Mouse (Mus musculus) NIH3T3 (cell line): ENCODE measurements around the gene Olfr329-ps.
"Not testable (repeated sequence)": the region's sequence is repeated elsewhere in the genome, so short reads cannot be mapped to it uniquely, and the experiment has no call there.

ENCODE experiments used
- DNase-seq: peaks from one replicate; pipeline ENCODE4 v3.0.0-alpha.2; 2012; ENCODE audit warnings: low read depth

The Olfr329-ps gene

DNA sequence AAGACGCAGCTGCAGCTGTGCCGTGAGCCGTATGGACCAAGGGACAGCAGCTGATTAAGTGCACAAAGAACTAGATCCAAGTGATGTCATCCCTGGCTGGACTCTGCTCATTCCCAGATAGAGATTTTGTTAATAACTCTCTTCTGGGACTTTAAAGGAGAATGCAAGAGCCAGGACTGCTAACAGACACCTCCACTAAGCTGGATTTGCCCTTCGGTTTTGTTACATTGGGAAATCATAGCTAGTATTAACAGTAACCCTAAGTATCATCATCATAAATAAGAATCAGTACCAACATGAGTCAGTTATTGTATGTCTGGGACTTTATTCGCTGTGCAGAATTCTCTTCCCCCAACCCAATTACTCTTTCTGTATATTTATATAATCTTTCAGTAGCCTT, at the start of gene Olfr329-ps:
Gene Olfr329-ps, minus strand, starts transcription at position 101 of the 400 bp plus-strand sequence.
- no peak for DNase-seq

DNA sequence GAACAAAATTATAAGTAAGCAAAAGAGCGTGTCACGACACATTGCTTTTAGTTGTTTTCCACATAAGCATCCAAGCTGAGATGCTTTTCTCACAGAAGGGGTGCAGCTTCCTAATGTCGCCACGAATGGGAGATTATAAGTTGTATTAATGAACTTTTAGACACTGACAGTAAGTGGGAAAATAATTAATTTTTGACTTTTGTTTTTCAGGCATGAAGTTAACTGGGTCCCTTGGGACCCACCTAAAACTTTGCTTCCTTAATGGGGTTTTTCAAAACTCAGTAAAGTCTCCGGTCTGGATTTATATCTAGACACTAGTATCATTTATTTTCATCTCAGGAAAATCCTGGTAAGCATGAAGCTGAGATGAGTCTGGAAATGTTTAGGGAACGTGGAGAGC, 48.6 kb upstream of the Olfr329-ps start, which contains the start of gene Olfr324:
Gene Olfr324, plus strand, starts transcription at position 301 of the 400 bp plus-strand sequence.
- DNase-seq = no peak

DNA sequence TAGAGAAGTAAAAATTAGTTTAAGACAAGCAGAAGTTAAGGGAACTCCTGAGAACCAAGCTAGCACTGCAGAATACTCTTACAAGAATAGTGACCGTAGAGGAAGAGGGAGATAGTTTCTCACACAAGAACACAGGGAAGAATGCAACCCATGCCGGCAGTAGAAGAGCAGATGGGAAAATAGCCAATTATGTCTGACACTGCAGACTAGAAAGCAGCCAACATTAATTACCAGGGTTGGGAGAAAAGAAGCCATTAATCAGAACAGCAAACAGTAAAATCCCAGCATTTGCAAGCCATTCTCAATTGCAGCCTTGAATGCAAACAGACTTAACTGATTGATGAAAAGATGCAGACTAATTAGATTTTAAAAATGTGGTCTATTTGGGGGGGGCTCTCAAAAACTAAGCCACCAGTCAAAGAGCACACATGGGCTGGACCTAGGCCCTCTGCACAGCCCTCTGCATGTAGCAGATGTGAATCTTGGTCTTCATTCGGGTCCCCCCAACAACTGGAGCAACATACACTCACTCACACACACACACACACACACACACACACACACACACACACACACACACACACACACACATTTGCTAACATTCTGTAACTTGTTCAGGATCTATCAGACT, 42.5 kb upstream of the Olfr329-ps start:
- no peak for DNase-seq

DNA sequence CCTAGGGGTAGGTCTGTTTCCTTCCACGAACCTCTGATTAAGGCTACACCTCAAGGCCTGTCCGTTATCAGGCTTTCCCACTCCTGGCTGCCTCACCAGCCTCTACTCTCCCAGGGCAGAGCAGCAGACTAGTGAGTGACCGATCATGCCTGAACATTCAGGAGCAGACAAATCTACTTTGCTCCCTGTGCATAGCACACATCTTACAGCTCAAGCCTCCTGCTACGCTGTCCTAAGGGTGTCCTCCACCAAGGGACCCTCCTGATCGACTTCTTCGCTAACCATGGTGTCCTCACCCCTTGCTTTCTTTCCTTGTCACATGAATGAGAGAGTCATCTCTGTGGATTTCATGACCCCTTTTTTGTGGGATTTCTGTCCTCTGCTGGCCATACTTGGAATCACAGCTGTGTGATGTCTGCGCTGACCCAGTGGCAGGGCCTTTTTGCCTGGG, 41.7 kb upstream of the Olfr329-ps start:
- peak; percentile 65 for DNase-seq

DNA sequence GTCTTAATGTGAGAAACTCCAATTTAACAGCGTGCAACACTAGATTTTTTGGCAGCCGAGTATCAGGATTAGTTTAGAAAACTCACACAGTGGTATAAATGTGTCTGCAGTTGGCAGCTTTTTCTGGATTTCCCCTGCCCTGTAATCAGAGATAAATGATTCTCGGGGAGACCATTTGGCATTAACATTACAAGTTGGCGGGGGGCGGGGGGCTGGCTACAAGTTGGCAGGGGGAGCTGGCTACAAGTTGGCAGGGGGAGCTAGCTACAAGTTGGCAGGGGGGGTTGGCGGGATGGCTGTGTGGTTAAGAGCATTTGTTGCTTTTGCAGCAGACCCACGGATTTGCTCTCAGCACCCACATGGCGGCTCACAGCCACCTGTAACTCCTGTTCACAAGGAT, 32.4 kb upstream of the Olfr329-ps start:
- DNase-seq = no peak

DNA sequence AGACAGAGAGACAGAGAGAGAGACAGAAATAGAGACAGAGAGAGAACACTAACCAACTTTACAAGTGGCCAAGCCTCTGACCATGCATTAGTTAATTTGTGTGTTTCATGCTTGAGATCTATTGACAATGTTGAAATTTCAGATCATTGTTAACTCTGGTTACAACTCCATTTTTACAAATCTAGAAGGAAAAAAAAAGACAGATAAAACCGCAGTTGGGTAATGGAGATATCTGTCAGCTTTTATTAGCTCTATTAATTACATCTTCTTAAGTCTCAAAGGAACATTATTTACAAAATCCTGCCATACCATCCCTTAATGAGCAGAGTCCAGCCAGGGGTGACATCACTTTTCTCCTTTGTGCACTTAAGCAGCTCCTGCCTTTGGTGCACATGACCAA, 31.2 kb upstream of the Olfr329-ps start, which contains the start of gene Olfr325:
Gene Olfr325, plus strand, starts transcription at position 301 of the 400 bp plus-strand sequence.
- DNase-seq = no peak

DNA sequence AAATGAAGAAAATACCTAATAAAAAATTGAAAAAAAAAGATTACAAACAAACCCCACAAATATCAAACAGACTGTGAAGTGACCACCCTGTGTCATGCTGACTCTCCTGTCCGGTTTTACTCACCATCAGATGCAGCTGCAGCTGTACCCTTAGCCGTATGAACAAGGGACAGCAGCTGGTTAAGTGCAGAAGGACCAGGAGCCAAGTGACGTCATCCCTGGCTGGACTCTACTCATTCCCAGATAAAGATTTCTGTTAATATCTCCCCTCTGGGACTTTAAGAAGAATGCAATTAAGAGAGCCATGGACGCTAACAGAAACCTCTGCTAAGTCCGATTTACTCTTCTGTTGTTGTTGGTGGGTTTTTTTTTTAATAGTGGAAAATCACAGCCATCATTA, 24.2 kb upstream of the Olfr329-ps start, which contains the start of gene Olfr224:
Gene Olfr224, minus strand, starts transcription at position 149 of the 400 bp plus-strand sequence.
- no peak for DNase-seq

DNA sequence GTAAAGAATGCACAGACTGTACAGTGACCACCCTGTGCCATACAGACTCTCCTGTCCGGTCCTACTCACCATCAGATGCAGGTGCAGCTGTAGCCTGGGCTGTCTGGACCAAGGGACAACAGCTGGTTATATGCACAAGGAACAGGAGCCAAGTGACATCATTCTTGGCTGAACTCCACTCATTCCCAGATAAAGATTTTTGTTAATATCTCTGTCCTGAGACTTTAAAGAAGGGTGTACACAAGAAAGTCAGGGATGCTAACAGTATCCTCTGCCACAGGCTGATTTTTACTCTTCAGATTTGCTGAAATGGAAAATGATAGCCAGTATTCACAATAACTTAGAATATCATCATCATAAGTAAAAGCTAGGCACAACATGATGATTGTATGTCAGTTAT, 9.3 kb upstream of the Olfr329-ps start, which contains the start of gene Olfr328:
Gene Olfr328, minus strand, starts transcription at position 101 of the 400 bp plus-strand sequence.
- peak; percentile 2 for DNase-seq

DNA sequence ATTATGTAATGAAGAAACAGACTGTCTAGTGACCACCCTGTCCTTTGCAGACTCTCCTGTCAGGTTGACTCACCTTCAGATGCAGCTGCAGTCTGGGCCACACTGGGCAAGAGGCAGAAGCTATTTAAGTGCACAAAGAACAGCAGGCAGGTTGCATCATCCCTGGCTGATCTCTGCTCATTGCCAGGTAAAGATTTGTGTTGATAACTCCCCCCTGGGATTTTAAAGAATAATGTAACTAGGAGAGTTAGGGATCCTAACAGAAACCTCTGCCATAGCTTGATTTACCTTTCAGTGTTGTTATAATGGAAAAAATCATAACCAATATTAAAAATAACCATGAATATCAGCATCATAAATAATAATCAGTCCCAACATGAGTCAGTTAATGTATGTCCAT, 11.5 kb downstream of the Olfr329-ps start, which contains the start of gene Olfr330:
Gene Olfr330, minus strand, starts transcription at position 101 of the 400 bp plus-strand sequence.
- DNase-seq = not testable (repeated sequence)

DNA sequence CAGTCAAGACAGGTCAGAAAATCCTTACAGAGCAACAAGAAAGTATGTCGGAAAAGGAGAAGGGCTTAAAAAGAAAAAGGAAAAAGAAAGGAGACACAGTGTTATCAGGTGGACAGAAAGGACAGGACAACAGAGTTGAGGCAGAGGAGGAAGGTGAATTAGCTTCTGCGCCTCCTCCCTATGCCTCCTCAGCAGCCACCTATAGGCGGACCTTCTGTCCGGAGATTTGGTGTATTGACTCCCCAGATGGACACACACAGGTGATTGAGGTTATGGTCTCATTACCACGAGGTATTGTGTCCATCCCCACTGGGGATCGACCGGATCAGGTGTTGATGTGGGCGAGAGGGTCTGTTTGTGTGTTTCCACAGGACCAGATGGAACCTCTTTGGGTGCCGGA, 26.5 kb downstream of the Olfr329-ps start:
- not testable (repeated sequence) for DNase-seq

DNA sequence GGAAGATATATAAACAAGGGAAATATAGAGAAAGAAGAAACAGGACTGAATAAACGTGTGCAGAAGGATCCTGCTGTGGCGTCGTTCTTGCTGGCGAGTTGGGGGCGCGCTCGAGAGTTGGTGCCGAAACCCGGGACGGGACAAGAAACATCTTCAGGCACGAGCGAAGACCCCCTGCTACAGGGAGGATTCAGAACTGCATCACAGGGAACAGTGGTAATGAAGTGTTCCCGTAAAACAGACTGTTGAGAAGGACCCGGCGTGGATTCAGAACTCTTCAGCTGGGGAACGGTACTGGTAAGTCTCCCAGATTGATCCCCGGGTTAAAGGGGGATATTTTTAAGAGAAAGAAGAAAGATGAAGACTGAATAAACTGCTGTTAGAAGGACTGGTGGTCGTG, 27.3 kb downstream of the Olfr329-ps start:
- not testable (repeated sequence) for DNase-seq

DNA sequence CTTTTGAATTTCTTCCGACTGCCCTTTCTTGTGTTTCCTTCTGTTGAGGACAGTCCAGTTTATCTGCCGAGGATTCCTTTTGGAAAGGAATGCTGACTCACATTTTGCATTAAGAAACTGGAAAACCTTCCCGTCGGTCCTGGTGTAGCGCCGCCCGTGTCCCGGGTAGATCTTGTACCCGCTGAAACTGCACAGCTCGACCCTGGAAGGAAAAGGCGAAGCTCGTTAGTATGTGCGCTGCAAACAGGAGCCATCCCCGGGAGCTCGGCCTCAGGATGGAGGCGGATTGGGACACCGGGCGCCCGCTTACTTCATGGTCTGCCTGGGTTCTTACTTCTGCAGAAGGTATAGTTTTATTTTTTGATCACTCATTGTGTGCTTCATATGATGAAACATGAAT, 37.2 kb downstream of the Olfr329-ps start:
- DNase-seq = not testable (repeated sequence)

DNA sequence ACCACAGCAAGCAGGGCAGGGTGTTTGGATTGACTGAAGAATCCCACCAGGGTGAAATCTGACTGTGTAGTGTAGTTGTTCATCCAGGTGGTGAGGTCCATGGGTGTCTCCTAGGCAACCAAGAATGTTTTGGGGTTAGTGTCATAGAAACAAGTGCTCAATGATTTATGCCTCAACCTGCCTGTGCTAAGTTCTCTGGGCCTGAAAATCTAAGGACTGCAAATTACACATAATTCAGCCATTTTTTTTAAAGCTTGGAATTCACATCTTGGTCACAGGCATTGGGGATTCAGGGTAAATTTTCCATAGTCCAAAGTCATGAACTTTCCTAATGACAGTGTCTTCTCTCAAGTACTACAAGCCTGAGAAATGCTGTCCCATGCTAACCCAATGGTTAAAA, 43.8 kb downstream of the Olfr329-ps start, which contains the start of gene Olfr331:
Gene Olfr331, minus strand, starts transcription at position 101 of the 400 bp plus-strand sequence.
- DNase-seq = not testable (repeated sequence)

DNA sequence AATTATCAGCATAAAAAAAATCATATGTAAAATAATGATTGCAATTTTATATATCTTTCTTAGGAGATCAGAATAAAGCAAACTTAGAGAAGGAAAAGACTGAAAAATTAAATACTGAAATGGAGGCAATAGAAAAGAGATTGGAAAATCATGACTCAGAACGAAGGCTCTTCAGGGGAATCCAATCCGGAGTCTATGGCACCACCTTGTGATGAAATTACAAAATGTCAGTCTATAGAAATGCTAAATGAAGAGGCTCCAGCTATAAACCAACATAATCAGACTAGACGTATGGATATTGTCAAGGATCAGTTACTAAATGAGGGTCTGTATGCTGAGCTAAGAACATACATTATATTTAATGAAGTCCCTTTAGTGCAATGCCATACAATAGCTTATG, 46.9 kb downstream of the Olfr329-ps start:
- DNase-seq = peak; percentile 62

DNA sequence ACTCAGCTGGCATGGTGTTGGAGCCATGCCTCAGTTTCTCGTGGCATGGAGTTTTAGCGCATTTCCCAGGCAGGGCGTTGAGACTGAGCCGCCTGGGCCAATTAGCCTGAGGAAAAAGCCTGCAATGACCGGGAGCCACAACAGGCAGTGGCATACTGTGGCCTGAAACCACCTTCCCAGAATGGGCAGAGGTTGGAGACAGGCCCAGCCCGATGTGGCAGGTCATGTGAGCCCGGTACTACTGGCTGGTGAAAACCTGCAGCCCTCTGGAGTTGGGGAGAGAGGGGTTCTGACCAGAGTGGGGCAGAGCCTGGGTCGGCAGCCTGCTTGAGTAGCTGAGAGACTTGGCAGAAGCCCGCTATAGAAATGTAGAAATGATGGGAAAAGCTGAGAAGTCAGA, 47.5 kb downstream of the Olfr329-ps start:
- no peak for DNase-seq

DNA sequence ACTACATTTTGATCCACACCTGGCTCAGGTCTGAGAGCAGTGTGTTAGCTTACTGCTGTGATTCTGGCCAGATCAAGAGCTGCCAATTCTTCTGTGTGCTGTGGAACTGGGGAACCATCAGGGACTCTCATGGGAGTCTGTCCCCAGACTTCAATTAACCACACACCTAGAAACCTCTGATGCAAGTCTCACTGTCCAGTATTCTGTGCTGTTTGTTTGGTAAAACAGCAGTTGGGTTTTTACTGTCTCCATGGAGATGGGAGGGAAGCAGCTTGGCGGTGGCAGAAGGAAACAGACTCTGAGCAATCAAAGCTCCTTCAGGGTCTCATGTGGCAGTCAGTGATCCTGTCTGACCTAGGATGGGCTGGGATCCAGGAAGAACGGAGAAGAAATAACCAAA, 53.8 kb downstream of the Olfr329-ps start, which contains the start of gene Olfr332:
Gene Olfr332, minus strand, starts transcription at position 101 of the 400 bp plus-strand sequence.
- no peak for DNase-seq
